ENCODE assay signal across 1 mouse cellular context in genomic region chr14:20392326-20392725, GRCm38 (mm10).
TF ChIP-seq lines count a peak whose summit lies in the region.

No protein-coding gene starts in this region.

TF ChIP-seq in CH12.LX, 34 proteins besides CTCF, POLR2A, EP300 and RAD21:
- TF ChIP-seq CHD2 (IDR thresholded peaks at IDR 0.05; ENCODE audit: low read length) (no peak), ZKSCAN1 (IDR thresholded peaks at IDR 0.05; ENCODE audit: borderline replicate concordance, low read depth, low read length) (no peak), ZMIZ1 (IDR thresholded peaks at IDR 0.05; ENCODE audit: low read depth, low read length) (no peak), GABPA (IDR thresholded peaks at IDR 0.05; ENCODE audit: insufficient replicate concordance, low read depth, low read length) (no peak), MXI1 (IDR thresholded peaks at IDR 0.05; ENCODE audit: low read depth, low read length) (no peak), MAZ (IDR thresholded peaks at IDR 0.05; ENCODE audit: low read depth, low read length) (no peak), HCFC1 (IDR thresholded peaks at IDR 0.05; ENCODE audit: low read depth, low read length) (no peak), MAX (IDR thresholded peaks at IDR 0.05; ENCODE audit: low read length) (no peak), USF1 (IDR thresholded peaks at IDR 0.05; ENCODE audit: low read depth, low read length) (no peak)
